Mouse (Mus musculus) forebrain, embryonic 13.5 days (tissue): Measurements from ENCODE around the gene Fgf15. TPM values are rescaled to one million over a fixed set of nuclear protein-coding genes. Genes with fewer than 3 reads are reported as not detected.

ENCODE experiments used
- ATAC-seq: fragments of 200-750 bp; cut with Nextera tagmentation; 2 replicates; pipeline ENCODE4 v1.8.0; 2017
- H3K27ac ChIP-seq: fragments of 300-500 bp; sonication (generic); 2 replicates; pipeline ENCODE4 v1.5.1; 2015; ENCODE audit warnings: inconsistent platforms, mild to moderate bottlenecking, moderate library complexity
- H3K27me3 ChIP-seq: fragments of 300-500 bp; sonication (generic); 2 replicates; pipeline ENCODE4 v1.6.1; 2015; ENCODE audit warnings: mild to moderate bottlenecking, inconsistent platforms
- H3K36me3 ChIP-seq: fragments of 300-500 bp; sonication (generic); 2 replicates; pipeline ENCODE4 v1.6.1; 2015; ENCODE audit warnings: mild to moderate bottlenecking, inconsistent platforms; ENCODE audit not compliant: poor library complexity, severe bottlenecking
- H3K4me1 ChIP-seq: fragments of 300-500 bp; sonication (generic); 2 replicates; pipeline ENCODE4 v1.6.1; 2015; ENCODE audit warnings: inconsistent platforms
- H3K4me2 ChIP-seq: fragments of 300-500 bp; sonication (generic); 2 replicates; pipeline ENCODE4 v1.6.1; 2015; ENCODE audit warnings: inconsistent platforms, mild to moderate bottlenecking, moderate library complexity
- H3K4me3 ChIP-seq: fragments of 300-500 bp; sonication (generic); 2 replicates; pipeline ENCODE4 v1.5.1; 2015; ENCODE audit warnings: mild to moderate bottlenecking, inconsistent platforms
- H3K9ac ChIP-seq: fragments of 300-500 bp; sonication (generic); 2 replicates; pipeline ENCODE4 v1.6.1; 2015; ENCODE audit warnings: mild to moderate bottlenecking, inconsistent platforms
- H3K9me3 ChIP-seq: fragments of 300-500 bp; sonication (generic); replicated peaks from 2 replicates; pipeline ENCODE4 v1.6.1; 2016; ENCODE audit warnings: inconsistent platforms
- WGBS: fragments of 180-500 bp; shearing (Covaris S2); methylation state at CpG from one replicate; pipeline ENCODE4 v1.1.7; 2015; 5-methylcytosine and 5-hydroxymethylcytosine counted together
- polyA plus RNA-seq: library from polyadenylated mRNA; unstranded; fragments of >200 nt; fragmentation: Nextera tagmentation; extraction: Ambion mirVana; gene quantifications from 2 replicates; pipeline ENCODE4 v1.2.1, GENCODE M21; 2015

The Fgf15 gene
- polyA plus RNA-seq, 1 experiment from 2014 or later, result 48.2 TPM

DNA sequence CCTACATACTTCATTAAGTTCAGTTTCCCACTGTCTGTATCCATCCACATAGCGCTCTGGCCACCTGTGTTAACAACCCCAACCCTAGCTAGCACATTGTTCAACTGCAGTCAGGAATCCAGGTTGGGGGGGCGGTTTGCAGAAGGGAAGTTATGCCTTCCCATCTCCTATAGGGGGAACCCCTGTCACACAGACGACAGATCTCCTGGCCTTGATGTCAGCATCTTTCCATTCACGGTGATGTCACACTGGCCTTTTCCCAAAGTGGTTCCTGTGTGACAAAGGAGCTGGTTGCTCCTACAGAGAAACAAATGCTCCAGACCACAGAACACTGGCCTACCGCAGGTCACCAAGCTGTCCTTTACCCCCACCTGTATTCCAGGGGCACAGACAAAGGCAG, 39.2 kb downstream of the Fgf15 start:
- H3K27ac ChIP-seq, result no peak overlapping the region
- 52% methylated on average over 5 of the region's 5 CpGs for WGBS
- H3K9ac ChIP-seq, result peak overlapping the region; percentile 34; the same call in 1 of the 2 replicates
- H3K36me3 ChIP-seq, result peaks cover 47% of the 10 kb centered on the region
- peaks cover 47% of the 10 kb centered on the region for H3K4me1 ChIP-seq
- peaks cover 19% of the 10 kb centered on the region; the same call in 1 of the 2 replicates for H3K27me3 ChIP-seq
- no peak overlapping the region for H3K4me3 ChIP-seq
- no peak for ATAC-seq
- H3K9me3 ChIP-seq, result no peaks in the 10 kb centered on the region
- H3K4me2 ChIP-seq, result no peak overlapping the region

GRCm38 (mm10) chr7:144936311-144936880, 40.1 kb downstream of the Fgf15 start:
- 0 out of 2 replicates have a peak overlapping the region, but pooled peaks have one; percentile 34 for H3K9ac ChIP-seq
- WGBS, result 91% methylated on average over 4 of the region's 4 CpGs
- H3K4me2 ChIP-seq, result peak overlapping the region; percentile 97

GRCm38 (mm10) chr7:144937490-144937889, 41.2 kb downstream of the Fgf15 start:
- peaks cover 44% of the 10 kb centered on the region for H3K36me3 ChIP-seq
- peaks cover 66% of the 10 kb centered on the region for H3K4me1 ChIP-seq
- H3K4me3 ChIP-seq, result peak overlapping the region; percentile 64
- peak overlapping the region; percentile 97 for H3K4me2 ChIP-seq
- no peaks in the 10 kb centered on the region for H3K9me3 ChIP-seq
- H3K27ac ChIP-seq, result peak overlapping the region; percentile 75
- WGBS, result 1% methylated on average over 20 of the region's 20 CpGs
- H3K9ac ChIP-seq, result peak overlapping the region; percentile 84
- peak; percentile 57 for ATAC-seq
- peaks cover 34% of the 10 kb centered on the region for H3K27me3 ChIP-seq

More at GRCm38 (mm10) chr7:144936311-144936880, 40.1 kb downstream of the Fgf15 start:
- Histone ChIP-seq H3K27me3 (peaks cover 24% of the 10 kb centered on the region), H3K36me3 (peaks cover 47% of the 10 kb centered on the region), H3K9me3 (no peaks in the 10 kb centered on the region), H3K4me3 (no peak overlapping the region), H3K4me1 (peaks cover 55% of the 10 kb centered on the region), H3K27ac (no peak overlapping the region)
- ATAC-seq, result no peak

DNA sequence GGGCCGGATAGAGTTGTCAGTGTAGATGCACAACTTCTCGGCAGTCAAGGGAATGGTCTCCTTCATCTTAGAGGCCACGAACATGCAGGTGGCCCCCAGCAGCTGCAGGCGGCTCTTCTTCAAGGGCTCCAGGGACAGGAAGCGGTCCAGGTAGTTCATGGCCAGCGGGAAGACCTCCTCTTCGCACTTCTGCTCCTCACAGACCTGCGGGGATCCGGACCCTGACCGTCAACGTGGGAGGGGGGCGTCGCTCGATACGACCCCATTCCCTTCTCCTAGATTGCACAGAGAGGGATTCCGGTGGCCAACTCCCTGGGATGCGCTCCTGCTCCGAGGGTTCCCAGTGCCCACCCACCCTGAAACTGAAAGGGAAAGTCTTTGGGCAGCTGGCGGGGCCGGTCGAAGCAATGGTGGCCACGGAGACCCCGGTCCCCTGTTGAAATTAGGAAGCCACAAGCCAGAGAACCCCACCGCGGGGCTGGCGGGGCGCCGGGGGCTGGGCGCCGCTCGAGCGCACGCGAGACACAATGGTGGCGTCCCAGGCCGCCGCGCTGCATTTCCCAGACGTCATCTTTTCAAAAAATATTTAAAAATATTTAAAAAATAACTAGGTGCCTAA, 41.7 kb downstream of the Fgf15 start:
- Histone ChIP-seq H3K27ac (peak overlapping the region; percentile 75), H3K4me3 (peak overlapping the region; percentile 64), H3K9ac (peak overlapping the region; percentile 84), H3K4me1 (peaks cover 71% of the 10 kb centered on the region), H3K36me3 (peaks cover 39% of the 10 kb centered on the region), H3K27me3 (peaks cover 39% of the 10 kb centered on the region), H3K4me2 (peak overlapping the region; percentile 97), H3K9me3 (no peaks in the 10 kb centered on the region)
- WGBS, result under 1% methylated on average over 38 of the region's 39 CpGs
- peak; percentile 9 for ATAC-seq

- H3K27ac ChIP-seq, result peak overlapping the region; percentile 78
- no peak for ATAC-seq
Observed at GRCm38 (mm10) chr7:144938661-144939343, 42.5 kb downstream of the Fgf15 start.

DNA sequence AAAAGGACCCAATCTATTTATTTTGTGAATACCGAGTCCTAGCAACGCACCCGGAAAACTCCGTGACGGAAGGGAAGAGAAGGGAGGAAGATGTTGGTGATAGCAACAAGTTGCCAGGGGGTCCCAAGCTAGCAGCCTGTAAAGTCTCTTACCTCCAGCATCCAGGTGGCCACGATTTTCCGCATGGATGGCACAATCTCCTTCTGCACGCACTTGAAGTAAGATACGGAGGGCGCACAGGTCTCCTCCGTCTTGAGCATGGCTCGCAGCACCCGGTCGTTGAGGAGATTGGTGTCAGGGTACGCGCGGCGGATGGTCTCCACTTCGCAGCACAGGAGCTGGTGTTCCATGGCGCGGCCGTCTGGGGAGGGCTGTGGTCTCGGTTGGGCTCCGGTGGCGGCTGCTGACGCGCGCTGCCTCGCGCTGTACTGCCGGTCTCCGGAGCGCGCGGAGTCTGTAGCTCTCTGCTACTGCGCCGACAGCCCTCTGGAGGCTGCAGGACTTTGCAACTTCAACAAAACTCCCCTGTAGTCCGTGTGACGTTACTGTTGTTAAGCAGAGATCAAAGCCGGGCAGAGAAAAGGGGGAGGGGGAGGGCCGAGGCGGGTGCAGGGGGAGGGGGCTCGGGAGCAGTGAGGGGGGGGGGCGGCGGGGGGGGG, 43.1 kb downstream of the Fgf15 start, which contains the start of gene Ccnd1:
Ccnd1 (minus strand) TSS at position 582 of the 659 bp plus-strand sequence.
- Histone ChIP-seq H3K9me3 (no peaks in the 10 kb centered on the region), H3K27ac (peak within 1 kb of the TSS; percentile 78), H3K4me1 (peaks cover 78% of the 10 kb centered on the region), H3K4me2 (peak within 1 kb of the TSS; percentile 97), H3K36me3 (peaks cover 25% of the 10 kb centered on the region), H3K27me3 (peaks cover 42% of the 10 kb centered on the region), H3K9ac (peak within 1 kb of the TSS; percentile 84), H3K4me3 (peak within 1 kb of the TSS; percentile 64)
- peak; percentile 50 for ATAC-seq
- WGBS, result 0% methylated on average over 37 of the region's 45 CpGs

More at GRCm38 (mm10) chr7:144938661-144939343, 42.5 kb downstream of the Fgf15 start:
- peaks cover 31% of the 10 kb centered on the region for H3K36me3 ChIP-seq
- H3K9me3 ChIP-seq, result no peaks in the 10 kb centered on the region
- H3K4me1 ChIP-seq, result peaks cover 78% of the 10 kb centered on the region
- H3K27me3 ChIP-seq, result peaks cover 41% of the 10 kb centered on the region
- H3K9ac ChIP-seq, result peak overlapping the region; percentile 84
- under 1% methylated on average over 32 of the region's 32 CpGs for WGBS
- H3K4me2 ChIP-seq, result peak overlapping the region; percentile 97
- H3K4me3 ChIP-seq, result peak overlapping the region; percentile 64

DNA sequence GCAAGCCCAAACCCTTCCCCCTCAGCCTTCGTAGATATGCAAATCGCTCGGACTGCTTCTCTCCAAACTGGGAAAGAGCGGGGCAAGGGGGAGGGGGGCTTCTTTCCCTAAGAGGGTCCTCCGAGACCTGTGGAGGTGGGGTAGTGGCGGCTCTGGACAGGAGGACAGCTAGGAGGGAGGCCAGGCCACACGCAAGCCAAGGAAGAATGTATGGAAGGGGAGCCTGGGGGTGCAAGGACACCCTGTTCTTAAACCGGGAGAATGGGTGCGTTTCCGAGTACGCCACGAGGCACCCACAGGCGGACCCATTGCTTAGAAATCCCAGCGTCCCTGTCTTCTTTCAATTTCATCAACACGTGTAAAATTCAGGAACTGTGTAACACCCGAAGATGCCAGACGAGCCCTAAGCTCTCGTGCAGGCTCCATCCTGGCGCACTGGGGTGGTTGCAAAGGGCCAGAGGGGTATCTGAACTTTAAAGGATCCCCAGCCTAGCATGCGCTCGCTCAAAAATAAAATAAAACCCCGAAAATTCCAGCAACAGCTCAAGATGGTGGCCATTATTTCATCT, 43.8 kb downstream of the Fgf15 start:
- H3K9me3 ChIP-seq, result no peaks in the 10 kb centered on the region
- no peak for ATAC-seq
- H3K36me3 ChIP-seq, result peaks cover 19% of the 10 kb centered on the region
- WGBS, result under 1% methylated on average over 22 of the region's 22 CpGs
- peak overlapping the region; percentile 64 for H3K4me3 ChIP-seq
- peak overlapping the region; percentile 97 for H3K4me2 ChIP-seq
- H3K4me1 ChIP-seq, result peaks cover 78% of the 10 kb centered on the region
- H3K27me3 ChIP-seq, result peaks cover 44% of the 10 kb centered on the region
- peak overlapping the region; percentile 78 for H3K27ac ChIP-seq
- H3K9ac ChIP-seq, result peak overlapping the region; percentile 84; the same call in 1 of the 2 replicates

GRCm38 (mm10) chr7:144940585-144940984, 44.3 kb downstream of the Fgf15 start:
- H3K27ac ChIP-seq, result peak overlapping the region; percentile 78; the same call in 1 of the 2 replicates

GRCm38 (mm10) chr7:144941242-144941831, 45.0 kb downstream of the Fgf15 start:
- H3K9ac ChIP-seq, result peak overlapping the region; percentile 65
- peak overlapping the region; percentile 87 for H3K27ac ChIP-seq
- H3K9me3 ChIP-seq, result no peaks in the 10 kb centered on the region
- H3K4me1 ChIP-seq, result peaks cover 67% of the 10 kb centered on the region
- peak; percentile 50 for ATAC-seq
- peaks cover 44% of the 10 kb centered on the region for H3K27me3 ChIP-seq
- H3K4me2 ChIP-seq, result peak overlapping the region; percentile 97
- peaks cover 8% of the 10 kb centered on the region; the same call in 1 of the 2 replicates for H3K36me3 ChIP-seq
- WGBS, result 0% methylated on average over 39 of the region's 39 CpGs
- H3K4me3 ChIP-seq, result peak overlapping the region; percentile 64

More at GRCm38 (mm10) chr7:144940585-144940984, 44.3 kb downstream of the Fgf15 start:
- under 1% methylated on average over 11 of the region's 11 CpGs for WGBS
- no peak overlapping the region for H3K9ac ChIP-seq
- peaks cover 44% of the 10 kb centered on the region for H3K27me3 ChIP-seq
- no peaks in the 10 kb centered on the region for H3K9me3 ChIP-seq
- H3K4me2 ChIP-seq, result peak overlapping the region; percentile 97
- H3K4me1 ChIP-seq, result peaks cover 74% of the 10 kb centered on the region
- no peak for ATAC-seq
- peak overlapping the region; percentile 64 for H3K4me3 ChIP-seq
- peaks cover 16% of the 10 kb centered on the region for H3K36me3 ChIP-seq

DNA sequence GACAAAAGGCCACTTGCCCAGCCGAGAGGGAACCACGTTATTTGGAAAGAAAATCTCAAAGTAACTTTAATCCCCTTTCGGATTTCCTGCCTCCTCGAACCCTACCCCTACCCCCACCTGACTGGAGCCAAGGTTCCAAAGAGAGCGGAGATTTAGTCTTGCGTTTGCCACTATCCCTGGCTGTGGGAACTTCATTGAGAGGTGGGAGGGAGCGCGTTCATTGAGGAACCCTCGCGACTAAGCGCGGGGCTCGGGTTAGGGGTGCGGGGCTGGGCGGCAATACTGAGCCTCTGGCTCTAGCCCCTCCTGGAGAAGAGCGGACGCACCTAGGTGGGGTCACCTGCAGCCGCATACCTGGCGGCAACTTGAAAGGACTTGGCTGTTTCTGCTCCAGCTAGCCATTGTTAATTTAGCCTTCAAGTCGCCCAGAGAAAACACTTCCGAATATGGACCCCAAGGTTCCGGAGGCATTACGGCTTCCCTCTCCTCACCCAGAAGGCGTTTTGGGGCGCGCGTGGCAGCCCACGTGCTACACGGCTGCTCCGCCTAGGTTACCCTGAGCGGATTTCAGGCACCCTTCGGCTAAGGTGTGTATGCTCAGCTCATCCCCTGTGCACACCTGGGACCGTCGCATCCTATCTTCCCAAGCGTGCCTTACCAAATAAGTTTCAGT, 45.9 kb downstream of the Fgf15 start:
- H3K9ac ChIP-seq, result peak overlapping the region; percentile 43
- 1% methylated on average over 35 of the region's 35 CpGs for WGBS
- peaks cover 44% of the 10 kb centered on the region for H3K27me3 ChIP-seq
- H3K36me3 ChIP-seq, result no peaks in the 10 kb centered on the region
- H3K4me2 ChIP-seq, result peak overlapping the region; percentile 97
- no peak for ATAC-seq
- peaks cover 58% of the 10 kb centered on the region for H3K4me1 ChIP-seq
- H3K4me3 ChIP-seq, result peak overlapping the region; percentile 64
- 0 out of 2 replicates have a peak overlapping the region, but pooled peaks have one; percentile 87 for H3K27ac ChIP-seq
- H3K9me3 ChIP-seq, result no peaks in the 10 kb centered on the region
